Mouse (Mus musculus) T-helper 2 cell (primary cell): ENCODE measurements around the gene Shisa3.

Source experiments
- in situ Hi-C: fragments of 300-600 bp; cut with MboI, MseI; formaldehyde crosslinking; loops from one replicate; pipeline ENCODE4 v1.15.1; 2025; ENCODE audit warnings: high pct_unique_total_duplicates

The Shisa3 gene

DNA sequence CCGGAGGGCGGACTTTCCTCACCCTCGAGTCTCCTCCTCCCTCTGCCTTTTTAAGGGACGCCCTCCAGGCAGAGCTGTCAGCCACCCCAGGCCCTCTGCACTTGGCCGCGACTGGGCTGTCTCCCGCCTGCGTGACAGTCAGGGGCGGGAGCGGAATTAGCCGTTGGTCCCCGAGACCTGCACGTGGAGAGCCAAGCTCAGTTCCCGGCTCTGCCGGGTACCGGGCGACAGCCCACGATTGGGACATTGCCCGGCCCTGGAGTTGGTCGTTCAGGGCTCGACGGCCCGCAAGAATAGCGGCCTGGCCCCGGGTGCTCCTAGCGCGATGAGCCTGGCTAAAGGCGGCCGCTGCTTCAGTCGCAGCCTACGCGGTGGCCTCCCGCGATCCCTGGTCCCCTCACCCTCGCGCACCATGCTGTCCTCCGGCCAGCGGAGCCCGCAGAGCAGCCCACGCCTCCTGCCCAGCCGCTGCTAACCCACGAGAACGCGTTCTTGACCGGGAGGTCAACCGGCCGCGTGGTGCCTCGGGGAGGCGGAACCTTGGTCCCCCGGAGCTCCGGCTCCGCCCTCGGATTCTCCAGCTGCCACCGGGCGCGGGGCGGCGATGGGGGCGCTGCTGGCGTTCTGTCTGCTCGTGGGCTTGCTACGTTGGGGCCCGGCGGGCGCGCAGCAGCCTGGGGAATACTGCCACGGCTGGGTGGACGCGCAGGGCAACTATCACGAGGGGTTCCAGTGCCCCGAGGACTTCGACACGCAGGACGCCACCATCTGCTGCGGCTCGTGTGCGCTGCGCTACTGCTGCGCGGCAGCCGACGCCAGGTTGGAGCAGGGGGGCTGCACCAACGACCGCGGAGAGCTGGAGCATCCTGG is at the start of gene Shisa3:
Shisa3 (plus strand) TSS at position 79 of the 870 bp plus-strand sequence.
- in situ Hi-C loops: no loop called here

DNA sequence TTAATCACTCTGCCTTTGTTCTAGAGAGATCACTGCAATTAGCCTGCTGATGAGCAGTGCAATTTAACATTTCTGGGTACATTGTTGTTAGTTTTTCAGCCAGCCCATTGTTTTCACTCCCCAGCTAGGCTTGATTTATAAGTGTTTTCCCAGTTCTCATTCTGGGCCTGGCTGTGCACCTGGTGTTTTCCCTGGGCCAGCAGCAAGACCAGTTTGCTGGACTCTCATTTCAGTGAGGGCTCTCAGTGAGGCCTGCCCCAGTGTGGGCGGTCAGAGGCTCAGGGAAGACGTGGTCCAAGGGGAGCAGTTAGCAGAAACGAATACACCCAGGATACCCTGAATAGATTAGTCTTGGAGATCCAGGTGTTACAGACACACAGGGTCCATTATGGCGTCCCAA is 49.0 kb upstream of the Shisa3 start:
- in situ Hi-C loops: no loop called here

DNA sequence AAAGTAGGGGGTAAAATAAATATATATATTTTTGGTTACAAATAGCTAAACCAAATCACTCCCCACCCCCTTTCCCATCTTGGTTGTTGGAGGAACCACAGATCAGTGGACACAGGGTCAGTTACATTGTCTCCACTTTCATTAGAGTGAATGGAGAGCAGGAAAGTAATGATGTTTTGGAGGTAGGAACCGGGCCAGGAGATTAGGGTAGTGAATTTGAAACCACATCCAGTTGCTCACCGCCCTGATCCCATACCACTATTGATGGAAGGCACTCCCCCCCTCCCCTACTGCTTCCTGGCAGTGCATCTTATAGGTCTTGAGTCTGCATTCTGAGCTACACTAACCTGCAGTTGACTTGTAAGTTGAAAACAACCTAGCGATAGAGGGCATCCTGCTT is 48.6 kb upstream of the Shisa3 start:
- in situ Hi-C loops: no loop called here

DNA sequence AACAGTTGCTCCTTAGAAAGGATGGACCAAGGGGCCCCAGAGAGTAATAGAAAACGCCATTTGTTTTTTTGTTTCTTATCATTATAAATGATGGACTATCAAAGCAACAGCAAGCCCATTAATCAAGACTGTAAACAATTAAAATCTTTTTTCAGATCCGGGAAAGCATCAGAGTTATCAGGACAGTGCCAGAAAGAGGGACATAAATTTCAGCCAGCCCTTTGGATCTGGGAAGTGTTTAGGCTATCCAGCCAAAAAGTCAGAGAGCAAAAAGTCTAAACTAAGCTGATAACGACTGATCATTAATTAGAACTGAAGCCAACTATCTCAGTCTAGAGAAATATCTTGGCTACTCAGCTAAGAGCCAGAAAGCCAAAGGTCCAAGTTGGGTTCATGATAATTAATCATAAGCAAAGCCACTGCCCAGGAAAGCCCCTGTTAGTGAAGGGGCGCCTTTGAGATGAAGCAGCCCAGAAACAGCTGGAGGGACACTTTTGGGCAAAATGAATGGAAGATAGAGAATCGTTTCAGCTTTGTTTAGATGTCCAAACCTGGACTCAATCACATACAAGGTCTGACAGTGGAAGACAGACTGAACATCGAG is 35.0 kb upstream of the Shisa3 start:
- in situ Hi-C loops: no loop called here

DNA sequence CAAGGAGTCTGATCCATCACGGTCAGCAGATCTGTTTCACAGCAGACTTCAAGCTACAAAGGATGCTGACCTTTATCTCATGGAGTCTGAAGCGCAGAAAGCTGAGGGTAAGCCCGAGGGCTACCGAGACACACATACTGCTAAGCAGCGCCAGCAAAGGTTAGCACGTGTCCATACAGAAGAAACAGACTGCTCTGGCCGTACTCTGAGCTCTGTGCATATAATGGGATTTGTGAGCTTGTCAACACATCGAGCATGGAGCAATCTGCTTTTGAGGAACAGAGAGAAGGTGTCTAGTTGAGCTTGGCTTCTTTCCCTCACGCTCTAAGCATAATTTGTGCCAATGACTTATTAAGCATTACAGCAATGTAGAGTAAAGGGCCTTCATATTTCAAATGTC is 33.6 kb upstream of the Shisa3 start:
- in situ Hi-C loops: no loop called here

DNA sequence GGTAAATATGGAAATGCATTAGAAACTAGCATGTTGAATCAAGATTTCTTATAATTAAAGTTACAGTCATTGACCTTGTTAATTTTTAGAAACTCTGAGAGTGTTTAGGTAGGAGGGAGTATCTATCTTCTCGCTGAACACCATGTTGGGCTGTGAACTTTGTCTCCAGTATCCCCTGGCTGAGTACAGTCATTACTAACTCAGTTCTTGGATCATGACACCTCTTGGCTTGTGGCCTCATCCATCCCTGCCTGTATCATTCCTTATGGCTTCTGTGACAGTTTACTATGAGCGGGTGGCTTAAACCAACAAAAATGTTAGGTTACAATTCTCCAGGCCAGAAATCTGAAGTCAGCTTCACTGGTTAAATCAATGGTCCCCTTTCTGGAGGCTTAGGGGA is 32.0 kb upstream of the Shisa3 start:
- in situ Hi-C loops: no loop called here

DNA sequence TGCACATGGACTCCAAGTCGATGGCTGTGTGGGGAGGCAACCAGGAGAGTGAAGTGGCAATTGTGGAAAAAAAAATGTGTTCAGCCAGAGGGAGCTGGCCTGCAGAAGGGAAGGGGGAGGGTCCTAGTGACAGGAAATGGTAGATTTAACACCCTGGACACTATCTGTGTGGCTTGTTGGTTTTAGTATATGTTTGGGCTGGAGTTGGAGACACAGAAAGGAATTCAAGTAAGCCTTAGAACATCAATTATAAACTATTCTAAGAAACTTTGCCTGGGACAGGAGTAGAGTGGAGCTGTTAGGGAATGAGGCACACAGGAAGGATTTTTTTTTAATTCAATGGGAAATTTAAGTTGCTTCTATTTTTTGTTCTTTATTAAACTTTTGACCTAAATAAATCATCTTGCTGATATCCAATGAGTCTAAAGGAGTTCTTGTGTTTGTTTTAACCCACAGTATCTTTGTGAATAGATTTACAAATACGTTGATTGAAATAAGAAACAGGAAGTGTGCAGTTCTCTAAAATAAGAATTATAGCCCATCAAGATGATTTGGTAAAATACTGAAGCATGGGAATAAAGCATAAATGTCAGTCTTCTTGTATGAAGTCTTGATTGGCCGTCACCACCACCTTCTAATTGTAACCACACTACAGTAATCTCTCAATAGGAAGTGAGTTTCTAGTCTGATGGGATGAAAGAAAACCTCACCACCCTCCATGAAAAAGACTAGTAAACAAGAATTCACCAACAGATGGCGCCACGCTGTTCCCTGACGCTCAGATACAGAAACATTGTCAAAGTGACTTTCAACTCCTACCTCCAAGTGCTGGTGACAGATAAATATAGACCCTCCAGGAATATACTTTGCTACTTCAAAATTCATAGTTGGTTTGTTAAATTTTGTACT is 27.7 kb upstream of the Shisa3 start:
- in situ Hi-C loops: no loop called here

DNA sequence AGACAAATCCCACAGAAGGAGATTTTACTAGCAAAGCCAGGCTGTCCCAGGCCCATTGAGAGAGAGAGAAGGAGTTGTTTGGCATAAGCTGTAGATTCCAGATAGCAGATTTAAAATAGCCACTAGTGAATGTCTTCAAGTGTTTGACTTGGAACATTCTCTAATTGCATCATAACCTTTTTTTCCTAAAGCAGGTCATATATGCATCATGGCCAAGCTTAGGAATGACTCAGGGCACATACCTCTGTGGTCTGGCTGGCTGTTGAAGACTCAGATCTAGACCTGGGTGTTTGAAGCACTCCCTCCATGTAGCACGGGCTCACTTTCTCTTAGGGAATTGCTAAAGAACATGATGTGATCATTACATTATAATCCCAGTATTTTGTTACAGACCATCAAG is 12.6 kb upstream of the Shisa3 start:
- in situ Hi-C loops: no loop called here

DNA sequence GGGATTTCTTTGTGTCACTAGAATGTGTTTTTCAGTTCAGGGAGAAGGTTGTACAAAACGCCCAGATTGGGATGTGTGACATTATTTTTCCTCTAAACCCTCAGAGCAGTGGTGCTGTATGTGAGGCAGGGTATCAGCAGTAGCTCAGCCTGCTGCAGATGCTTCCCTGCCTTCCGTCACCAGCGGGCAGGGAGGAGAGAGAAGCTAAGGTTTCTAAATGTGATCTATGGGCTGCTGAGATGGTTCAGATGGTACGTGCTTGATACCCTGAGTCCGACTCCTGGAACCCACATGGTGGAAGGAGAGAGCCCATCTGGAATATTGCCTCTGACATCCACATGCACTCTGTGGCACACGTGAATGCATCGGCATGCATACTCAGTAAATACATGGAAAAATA is 12.1 kb upstream of the Shisa3 start:
- in situ Hi-C loops: no loop called here

DNA sequence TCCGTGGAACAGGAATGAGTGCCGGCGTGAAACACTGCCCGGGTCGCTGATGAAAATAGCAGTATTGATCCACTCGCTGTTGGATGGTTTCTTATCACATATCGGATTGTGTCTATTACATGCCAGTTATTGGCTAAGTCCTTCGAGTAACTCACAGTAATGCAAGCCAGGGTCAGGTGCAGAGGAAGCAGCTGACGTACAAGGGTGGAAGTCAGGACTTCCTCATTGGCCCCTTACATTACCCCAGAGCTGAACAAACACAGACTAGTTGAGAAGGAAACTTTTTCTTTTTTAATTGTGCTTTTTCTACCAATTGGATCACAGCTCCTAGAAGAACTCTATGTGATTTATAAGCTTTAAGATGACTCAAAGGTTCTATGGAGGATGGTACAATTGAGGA is 7.7 kb upstream of the Shisa3 start:
- in situ Hi-C loops: no loop called here

DNA sequence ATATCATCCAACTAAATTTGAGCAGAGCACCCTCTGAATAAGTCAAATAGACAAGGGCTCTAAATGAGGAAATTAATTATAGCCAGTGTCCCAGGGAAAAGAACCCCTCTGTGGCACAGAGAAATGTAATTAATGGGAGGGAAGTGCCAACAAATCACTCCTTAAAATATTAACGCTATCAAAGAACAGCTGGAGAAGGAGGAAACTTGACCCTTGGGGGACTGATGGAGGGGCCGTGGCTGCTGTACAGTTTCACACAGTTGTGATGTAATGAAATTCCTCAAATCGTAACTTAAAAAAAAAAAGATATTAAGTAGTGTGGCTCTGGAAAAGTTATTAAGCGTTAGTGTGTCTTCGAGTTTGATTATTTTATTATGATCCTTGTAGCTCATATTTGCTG is 1.7 kb upstream of the Shisa3 start:
- in situ Hi-C loops: no loop called here

DNA sequence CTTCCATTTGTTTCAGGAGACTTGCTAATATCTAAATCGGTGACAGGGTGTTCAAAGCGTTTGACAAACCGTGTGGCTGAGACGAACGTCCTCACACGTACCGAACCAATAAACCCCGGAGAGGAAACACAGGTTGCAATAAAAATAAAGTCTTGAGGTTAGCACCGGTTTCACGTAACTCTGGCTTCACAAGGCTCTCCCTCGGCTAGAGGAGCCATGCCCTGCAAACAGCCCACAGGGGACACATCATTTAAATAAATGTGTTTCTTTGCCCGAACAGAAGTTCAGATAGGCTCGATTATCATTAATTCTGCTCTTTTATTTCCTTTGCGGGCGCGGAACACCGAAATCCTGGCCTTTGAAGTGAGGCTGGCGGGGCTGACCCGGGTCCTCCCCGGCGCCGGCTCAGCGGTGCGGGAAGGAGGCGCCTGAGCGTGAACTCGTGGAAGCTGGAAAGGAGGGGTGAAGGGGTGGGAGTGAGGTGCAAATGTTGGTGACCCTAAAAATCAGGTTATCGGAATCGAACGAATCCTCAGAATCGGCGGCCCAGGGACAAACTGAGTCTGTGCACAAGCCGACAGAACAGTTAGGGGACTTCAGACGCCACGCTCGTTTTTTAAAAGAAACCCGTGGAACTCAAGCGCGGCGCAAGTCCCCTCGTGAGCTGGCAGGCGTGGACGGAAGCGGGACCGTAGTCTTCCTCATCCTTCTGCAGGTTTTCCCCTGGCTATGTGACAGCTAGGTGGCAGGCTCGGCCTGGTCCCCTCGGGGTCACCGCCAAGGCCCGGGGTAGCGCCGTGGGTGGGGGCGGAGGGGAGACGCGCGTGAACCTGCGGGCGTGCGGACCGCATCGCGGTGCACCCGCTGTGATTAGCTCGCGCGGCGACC is 522 bp upstream of the Shisa3 start:
- in situ Hi-C loops: no loop called here

DNA sequence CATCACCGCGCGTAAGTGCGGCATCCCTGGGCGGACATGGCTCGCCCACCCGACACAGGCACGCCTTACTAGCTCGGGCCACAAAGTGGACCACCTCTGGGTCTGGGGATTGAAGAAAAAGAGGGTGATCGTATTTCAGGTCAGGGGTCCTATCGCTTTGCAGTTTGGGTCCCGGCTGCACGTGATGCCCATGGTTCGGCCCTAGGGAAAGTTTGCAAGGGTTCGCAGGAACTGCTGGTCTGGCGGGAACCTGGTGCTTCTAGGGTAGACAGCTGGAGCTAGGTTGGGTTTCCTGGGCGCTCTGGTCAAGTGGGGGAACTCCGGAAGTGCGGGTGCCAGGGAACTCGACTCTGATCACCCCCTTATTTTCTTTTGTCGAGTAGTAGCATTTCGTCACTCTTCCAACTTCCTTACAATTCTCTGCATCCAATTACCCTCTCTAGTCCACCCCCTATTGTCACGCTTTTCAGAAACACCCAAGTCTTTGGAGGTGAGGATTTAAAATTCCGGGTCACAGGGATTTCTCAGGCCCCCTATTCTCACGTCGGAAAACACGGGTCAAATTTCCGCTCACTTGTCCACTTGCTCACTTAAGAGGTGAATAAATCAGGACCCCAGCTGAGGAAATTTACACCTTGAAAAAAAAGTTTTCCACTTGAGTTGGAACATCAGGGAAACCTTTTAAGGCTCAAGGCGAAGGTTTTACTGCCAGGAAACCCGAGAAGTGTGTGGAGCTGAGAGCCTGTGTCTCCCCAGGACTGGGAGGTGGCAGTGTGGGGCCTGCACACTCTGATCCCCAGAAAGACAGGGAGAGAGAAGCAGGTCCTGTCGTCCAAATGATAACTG is 1.2 kb downstream of the Shisa3 start:
- in situ Hi-C loops: no loop called here

DNA sequence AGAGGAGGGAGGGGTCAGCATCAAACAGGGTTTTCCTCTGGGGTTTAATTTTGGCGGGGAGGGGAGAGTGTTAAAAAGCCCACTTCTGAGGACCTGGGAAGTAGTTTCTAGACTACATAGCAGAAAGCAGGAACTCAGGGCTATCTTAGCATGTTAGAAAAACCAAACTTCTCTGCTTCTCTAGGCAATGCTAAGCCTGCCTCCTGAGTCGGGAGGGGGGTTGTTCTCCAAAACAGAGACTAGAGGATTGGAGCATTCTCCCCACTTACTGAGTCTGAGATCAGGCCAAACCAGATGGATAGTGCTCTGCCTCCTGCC is 1.8 kb downstream of the Shisa3 start:
- in situ Hi-C loops: no loop called here

DNA sequence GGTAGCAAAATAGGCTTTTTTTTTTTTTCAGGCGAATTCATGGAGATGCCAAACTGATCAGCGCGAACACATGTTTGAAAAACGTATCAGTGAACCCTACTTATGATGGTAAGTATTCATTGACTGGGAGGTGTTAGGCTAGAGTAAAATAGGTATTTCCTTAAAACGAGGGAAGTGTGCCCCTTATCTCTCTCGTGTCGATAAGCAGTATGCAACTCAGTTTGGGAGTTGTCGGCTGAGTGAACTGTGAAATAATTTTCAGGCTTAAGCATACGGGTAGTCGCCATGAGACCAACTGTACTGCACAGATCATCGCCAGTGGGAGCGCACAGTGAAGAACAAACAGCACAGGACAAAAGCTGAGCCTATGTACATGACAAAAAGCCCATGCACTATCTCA is 13.5 kb downstream of the Shisa3 start:
- in situ Hi-C loops: no loop called here

DNA sequence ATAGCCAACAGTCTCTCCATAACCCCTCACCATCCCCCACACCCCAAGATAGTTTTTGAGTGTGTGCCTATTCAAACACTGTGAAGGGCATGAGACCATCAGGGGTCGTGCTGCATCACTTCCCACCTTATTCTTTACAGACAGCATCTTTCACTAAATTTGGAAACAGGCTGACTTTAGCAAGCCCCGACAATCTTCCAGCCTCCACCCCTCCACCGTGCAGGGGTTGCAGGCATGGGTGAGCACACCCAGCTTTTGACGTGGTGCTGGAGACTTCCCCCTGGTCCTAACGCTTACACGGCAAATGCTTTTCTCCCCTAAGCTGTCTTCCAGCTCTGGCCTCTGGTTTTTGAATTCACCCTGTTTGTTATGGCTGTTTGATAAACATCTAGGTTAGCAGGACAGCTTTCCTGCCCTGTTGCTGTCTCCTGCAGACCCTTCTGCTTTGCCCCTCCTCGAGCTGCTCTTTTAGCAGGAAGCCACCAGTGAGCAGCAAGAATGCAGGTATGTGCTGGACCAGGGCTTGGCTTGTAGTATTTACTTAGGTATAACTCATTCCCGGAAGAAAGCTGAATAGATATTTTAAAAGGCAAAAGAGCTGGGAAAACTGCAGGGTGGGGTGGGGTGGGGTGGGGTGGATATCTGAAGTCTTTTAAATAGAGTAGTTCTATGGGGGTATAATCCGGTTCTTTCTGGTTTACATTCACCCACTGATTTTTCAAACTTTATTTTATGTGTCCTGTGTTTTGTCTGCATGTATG is 20.7 kb downstream of the Shisa3 start:
- in situ Hi-C loops: no loop called here

DNA sequence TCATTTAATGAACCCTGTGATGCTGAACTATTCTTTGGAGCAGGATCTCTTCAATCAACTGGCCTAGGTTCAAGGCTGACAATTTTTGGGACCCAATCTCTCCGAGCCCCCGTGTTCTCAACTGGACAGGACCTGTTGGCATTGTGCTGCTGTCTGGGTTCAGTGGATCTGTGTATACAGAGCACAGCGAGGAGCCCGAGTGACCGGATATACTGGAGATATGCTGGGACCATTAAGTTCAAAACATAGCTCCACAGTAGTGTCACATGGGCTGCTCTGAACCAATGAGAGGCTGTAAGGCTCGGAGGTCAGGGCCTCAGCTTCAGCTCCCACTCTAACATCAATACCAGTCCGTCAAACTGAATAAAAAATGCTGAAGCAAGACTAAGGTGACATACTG is 21.8 kb downstream of the Shisa3 start:
- in situ Hi-C loops: no loop called here

DNA sequence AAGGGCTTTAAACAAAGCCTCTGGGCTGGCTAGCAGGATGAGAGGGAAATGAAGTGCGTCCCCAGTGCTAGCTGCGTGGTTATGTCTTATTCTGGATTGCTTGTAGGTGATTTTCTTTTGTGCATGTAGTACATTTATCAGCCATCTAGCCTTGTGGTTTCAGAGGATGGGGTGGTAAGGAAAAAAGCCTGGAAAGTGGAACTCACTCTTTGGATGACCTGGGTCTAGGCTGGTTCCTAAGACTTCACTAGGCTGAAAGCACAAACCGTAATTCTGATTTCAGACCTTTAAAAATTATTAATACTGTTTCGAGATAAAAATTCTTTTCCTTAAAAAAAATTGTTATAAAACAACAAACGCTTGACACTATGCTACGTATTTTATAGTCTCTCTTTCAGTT is 22.2 kb downstream of the Shisa3 start:
- in situ Hi-C loops: no loop called here

DNA sequence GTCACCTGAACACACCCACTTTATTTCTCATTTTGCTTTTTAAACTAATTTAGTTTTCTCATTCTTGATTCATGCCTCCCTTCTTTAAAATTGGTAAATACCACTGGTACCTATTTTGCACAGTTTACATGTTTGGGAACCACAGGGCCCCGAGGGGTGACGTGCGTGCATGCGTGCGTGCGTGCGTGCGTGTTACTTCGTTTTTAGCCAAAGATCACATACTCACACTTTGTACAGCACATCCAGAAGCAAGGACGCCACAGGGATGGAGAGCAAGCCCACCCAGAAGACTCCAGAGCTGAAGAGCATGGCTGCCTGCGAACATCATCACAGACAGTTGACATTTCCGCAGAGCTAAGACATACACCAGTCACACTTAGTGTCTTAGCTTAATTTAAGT is 23.6 kb downstream of the Shisa3 start:
- in situ Hi-C loops: no loop called here
